Mouse (Mus musculus): ENCODE data around the gene Atad1. TPM values are rescaled to one million over a fixed set of nuclear protein-coding genes. Genes with fewer than 3 reads are reported as not detected.
A peak's percentile ranks its signal among the peaks of the same experiment; 100 is the strongest.

Atad1 gene
- polyA plus RNA-seq, 1 experiment: 74.5 TPM

DNA sequence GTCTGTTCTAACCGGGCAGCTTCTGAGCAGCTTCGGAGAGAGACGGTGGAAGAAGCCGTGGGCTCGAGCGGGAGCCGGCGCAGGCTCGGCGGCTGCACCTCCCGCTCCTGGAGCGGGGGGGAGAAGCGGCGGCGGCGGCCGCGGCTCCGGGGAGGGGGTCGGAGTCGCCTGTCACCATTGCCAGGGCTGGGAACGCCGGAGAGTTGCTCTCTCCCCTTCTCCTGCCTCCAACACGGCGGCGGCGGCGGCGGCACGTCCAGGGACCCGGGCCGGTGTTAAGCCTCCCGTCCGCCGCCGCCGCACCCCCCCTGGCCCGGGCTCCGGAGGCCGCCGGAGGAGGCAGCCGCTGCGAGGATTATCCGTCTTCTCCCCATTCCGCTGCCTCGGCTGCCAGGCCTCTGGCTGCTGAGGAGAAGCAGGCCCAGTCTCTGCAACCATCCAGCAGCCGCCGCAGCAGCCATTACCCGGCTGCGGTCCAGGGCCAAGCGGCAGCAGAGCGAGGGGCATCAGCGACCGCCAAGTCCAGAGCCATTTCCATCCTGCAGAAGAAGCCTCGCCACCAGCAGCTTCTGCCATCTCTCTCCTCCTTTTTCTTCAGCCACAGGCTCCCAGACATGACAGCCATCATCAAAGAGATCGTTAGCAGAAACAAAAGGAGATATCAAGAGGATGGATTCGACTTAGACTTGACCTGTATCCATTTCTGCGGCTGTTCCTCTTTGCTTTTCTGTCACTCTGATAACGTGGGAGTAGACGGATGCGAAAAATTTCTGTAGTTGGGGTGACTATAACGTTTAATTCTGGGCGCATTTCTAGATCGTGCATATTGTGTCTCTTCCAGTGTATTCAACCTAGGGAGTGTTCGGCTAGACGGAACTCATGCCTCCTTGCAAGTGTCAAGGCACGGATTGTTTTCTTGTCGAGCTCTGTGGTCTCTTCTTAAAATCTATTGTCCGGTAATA lies 18.5 kb upstream of the Atad1 start:
- no peak for TF ChIP-seq POLR2A (IDR thresholded peaks at IDR 0.05; ENCODE audit: borderline replicate concordance, extremely low read depth, insufficient read depth, insufficient read length, poor library complexity, severe bottlenecking)
- no peak for TF ChIP-seq CTCF (IDR thresholded peaks at IDR 0.05; ENCODE audit: borderline replicate concordance, extremely low read depth, insufficient read depth, insufficient read length)
- peak; percentile 77 for DNase-seq (ENCODE audit: low read depth)

DNA sequence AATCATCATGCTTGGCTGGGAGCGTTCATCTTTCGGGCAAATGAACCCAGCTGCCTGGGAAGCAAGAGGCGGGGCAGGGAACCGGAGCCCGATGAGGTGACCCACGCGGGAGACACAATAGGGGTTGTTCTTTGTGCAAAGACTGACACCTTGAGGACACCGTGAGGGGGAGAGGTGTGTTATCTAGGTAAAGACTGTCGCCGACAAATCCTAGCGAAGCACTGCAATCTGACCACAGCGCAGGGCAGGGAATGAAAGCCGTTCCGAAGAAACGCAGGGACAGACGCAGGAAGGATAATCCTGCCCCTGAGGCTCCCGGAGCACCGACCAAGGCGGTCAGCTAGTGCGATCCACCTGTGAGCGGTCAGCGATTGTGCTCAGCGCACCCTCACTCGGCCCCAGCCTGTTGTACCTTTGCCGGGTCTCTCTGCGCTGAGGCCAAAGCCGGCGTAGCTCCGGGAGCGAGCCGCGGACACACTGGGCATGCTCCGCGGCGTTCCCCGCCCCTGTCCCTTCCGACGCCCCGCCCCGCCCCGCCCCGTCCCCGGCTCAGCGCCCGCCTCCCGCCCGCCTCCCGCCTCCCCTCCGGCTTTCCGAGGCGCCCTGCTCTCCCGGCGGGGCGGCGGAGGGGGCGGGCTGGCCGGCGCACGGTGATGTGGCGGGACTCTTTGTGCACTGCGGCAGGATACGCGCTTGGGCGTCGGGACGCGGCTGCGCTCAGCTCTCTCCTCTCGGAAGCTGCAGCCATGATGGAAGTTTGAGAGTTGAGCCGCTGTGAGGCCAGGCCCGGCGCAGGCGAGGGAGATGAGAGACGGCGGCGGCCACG lies 17.5 kb upstream of the Atad1 start, which contains the start of gene Pten:
Gene Pten (plus strand): TSS at position 598 of the 826 bp plus-strand sequence.
- peak; percentile 99 for DNase-seq (ENCODE audit: low read depth)
- TF ChIP-seq CTCF (IDR thresholded peaks at IDR 0.05; ENCODE audit: borderline replicate concordance, extremely low read depth, insufficient read depth, insufficient read length): no peak
- peak; percentile 55; the same call in 1 of the 2 replicates for TF ChIP-seq POLR2A (IDR thresholded peaks at IDR 0.05; ENCODE audit: borderline replicate concordance, extremely low read depth, insufficient read depth, insufficient read length, poor library complexity, severe bottlenecking)

GRCm38 (mm10) chr19:32756636-32756899 lies 17.0 kb upstream of the Atad1 start:
- no peak for DNase-seq (ENCODE audit: low read depth)
- TF ChIP-seq POLR2A (IDR thresholded peaks at IDR 0.05; ENCODE audit: borderline replicate concordance, extremely low read depth, insufficient read depth, insufficient read length, poor library complexity, severe bottlenecking) (no peak), CTCF (IDR thresholded peaks at IDR 0.05; ENCODE audit: borderline replicate concordance, extremely low read depth, insufficient read depth, insufficient read length) (peak; percentile 13; the same call in 1 of the 2 replicates)

GRCm38 (mm10) chr19:32755792-32756635 lies 16.4 kb upstream of the Atad1 start:
- TF ChIP-seq POLR2A (IDR thresholded peaks at IDR 0.05; ENCODE audit: borderline replicate concordance, extremely low read depth, insufficient read depth, insufficient read length, poor library complexity, severe bottlenecking) (peak; percentile 78; the same call in 1 of the 2 replicates), CTCF (IDR thresholded peaks at IDR 0.05; ENCODE audit: borderline replicate concordance, extremely low read depth, insufficient read depth, insufficient read length) (peak; percentile 16; the same call in 1 of the 2 replicates)
- DNase-seq (ENCODE audit: low read depth): peak; percentile 99

GRCm38 (mm10) chr19:32755104-32755791 lies 15.7 kb upstream of the Atad1 start:
- peak; percentile 23 for DNase-seq (ENCODE audit: low read depth)
- TF ChIP-seq CTCF (IDR thresholded peaks at IDR 0.05; ENCODE audit: borderline replicate concordance, extremely low read depth, insufficient read depth, insufficient read length) (no peak), POLR2A (IDR thresholded peaks at IDR 0.05; ENCODE audit: borderline replicate concordance, extremely low read depth, insufficient read depth, insufficient read length, poor library complexity, severe bottlenecking) (no peak)

- TF ChIP-seq CTCF (IDR thresholded peaks at IDR 0.05; ENCODE audit: borderline replicate concordance, extremely low read depth, insufficient read depth, insufficient read length) (no peak), POLR2A (IDR thresholded peaks at IDR 0.05; ENCODE audit: borderline replicate concordance, extremely low read depth, insufficient read depth, insufficient read length, poor library complexity, severe bottlenecking) (no peak)
- DNase-seq (ENCODE audit: low read depth): peak; percentile 18
These were observed 14.8 kb upstream of the Atad1 start for GRCm38 (mm10) chr19:32754188-32755000.

DNA sequence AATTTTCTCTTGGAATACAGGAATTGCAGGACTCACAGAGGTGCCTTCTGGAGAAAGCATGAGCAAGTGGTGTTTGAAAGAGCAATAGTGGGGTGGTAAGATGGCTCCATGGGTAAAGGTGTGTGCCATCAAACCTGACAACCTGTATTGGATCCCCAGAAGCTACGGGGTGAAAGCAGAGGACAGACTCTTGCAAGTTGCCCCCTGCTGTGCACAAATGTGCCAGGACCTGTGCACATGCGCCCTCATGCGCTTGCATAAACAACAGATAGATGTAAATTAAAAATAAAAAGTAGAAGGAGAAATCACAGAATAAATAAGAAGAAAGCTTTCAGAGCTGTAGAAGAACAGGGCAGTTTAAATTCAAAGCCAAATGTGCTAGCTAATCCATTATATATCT lies 13.8 kb upstream of the Atad1 start:
- TF ChIP-seq CTCF (IDR thresholded peaks at IDR 0.05; ENCODE audit: borderline replicate concordance, extremely low read depth, insufficient read depth, insufficient read length) (no peak), POLR2A (IDR thresholded peaks at IDR 0.05; ENCODE audit: borderline replicate concordance, extremely low read depth, insufficient read depth, insufficient read length, poor library complexity, severe bottlenecking) (no peak)
- no peak for DNase-seq (ENCODE audit: low read depth)

DNA sequence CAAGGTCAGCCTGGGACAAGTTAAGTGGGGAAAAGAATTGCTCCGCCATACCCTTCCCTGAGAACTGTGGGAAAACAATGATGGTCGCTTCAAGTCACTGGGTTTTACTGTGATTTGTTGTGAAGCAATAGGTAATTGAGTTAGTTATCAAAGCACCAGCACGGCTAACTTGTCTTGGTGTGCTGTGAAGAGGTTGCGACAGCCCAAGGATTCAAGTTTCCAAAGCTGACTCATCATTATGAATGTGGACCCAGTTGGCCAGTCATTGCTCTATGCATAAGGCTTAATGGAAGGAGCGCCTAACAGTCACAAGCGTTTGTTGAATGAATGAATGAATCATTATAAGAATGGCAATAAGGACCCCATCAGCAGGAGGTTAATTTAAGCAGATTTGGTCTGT lies 12.8 kb upstream of the Atad1 start:
- TF ChIP-seq CTCF (IDR thresholded peaks at IDR 0.05; ENCODE audit: borderline replicate concordance, extremely low read depth, insufficient read depth, insufficient read length): no peak
- no peak for TF ChIP-seq POLR2A (IDR thresholded peaks at IDR 0.05; ENCODE audit: borderline replicate concordance, extremely low read depth, insufficient read depth, insufficient read length, poor library complexity, severe bottlenecking)
- no peak for DNase-seq (ENCODE audit: low read depth)

DNA sequence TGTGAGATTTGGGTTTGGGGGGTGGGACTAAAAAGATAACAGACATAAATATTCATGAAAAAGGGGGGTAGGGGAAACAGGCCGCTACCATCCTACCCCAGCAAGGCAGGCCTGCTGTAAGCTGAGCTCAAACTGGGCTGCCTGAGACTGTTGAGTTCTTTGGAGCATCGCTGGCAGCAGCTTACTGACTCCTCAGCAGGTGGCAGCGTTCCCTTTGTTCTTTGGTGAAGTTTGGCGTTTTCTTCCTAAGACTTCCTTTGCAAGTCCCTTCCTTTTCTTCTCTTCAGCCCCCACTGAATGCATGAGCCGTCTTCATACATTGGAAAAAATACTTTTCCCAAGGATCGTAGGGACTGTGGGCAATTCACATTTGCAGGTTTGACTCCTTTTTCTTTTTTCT lies 9.8 kb upstream of the Atad1 start:
- TF ChIP-seq POLR2A (IDR thresholded peaks at IDR 0.05; ENCODE audit: borderline replicate concordance, extremely low read depth, insufficient read depth, insufficient read length, poor library complexity, severe bottlenecking): no peak
- peak; percentile 37; the same call in 1 of the 2 replicates for TF ChIP-seq CTCF (IDR thresholded peaks at IDR 0.05; ENCODE audit: borderline replicate concordance, extremely low read depth, insufficient read depth, insufficient read length)
- peak; percentile 78 for DNase-seq (ENCODE audit: low read depth)
